Mouse (Mus musculus): Measurements from ENCODE around the gene Slc38a9. TPM values are rescaled to one million over a fixed set of nuclear protein-coding genes. Genes with fewer than 3 reads are reported as not detected.

The Slc38a9 gene
- polyA plus RNA-seq, 1 experiment from 2014 or later = 18.4 TPM

- ATAC-seq (ENCODE audit: low FRiP score, low TSS enrichment) = no peak
- no peak overlapping the region for H3K4me3 ChIP-seq (ENCODE audit: low read length)
- WGBS = 80% methylated on average over 6 of the region's 6 CpGs
- H3K9me3 ChIP-seq (ENCODE audit: low read length) = no peaks in the 10 kb centered on the region
- H3K4me1 ChIP-seq (ENCODE audit: insufficient read depth, low read length) = peaks cover 17% of the 10 kb centered on the region; the same call in 1 of the 2 replicates
- H3K27ac ChIP-seq (ENCODE audit: low read length) = no peak overlapping the region
- H3K9ac ChIP-seq (replicated peaks; ENCODE audit: low read length) = no peak overlapping the region
- no peak overlapping the region for H3K4me2 ChIP-seq (replicated peaks; ENCODE audit: low read depth, low read length)
- no peaks in the 10 kb centered on the region for H3K36me3 ChIP-seq (ENCODE audit: insufficient read depth, low read length)
- no peaks in the 10 kb centered on the region for H3K27me3 ChIP-seq (ENCODE audit: insufficient read depth, low read length)
These were observed 79.5 kb downstream of the Slc38a9 start for GRCm38 (mm10) chr13:112740073-112740472.

DNA sequence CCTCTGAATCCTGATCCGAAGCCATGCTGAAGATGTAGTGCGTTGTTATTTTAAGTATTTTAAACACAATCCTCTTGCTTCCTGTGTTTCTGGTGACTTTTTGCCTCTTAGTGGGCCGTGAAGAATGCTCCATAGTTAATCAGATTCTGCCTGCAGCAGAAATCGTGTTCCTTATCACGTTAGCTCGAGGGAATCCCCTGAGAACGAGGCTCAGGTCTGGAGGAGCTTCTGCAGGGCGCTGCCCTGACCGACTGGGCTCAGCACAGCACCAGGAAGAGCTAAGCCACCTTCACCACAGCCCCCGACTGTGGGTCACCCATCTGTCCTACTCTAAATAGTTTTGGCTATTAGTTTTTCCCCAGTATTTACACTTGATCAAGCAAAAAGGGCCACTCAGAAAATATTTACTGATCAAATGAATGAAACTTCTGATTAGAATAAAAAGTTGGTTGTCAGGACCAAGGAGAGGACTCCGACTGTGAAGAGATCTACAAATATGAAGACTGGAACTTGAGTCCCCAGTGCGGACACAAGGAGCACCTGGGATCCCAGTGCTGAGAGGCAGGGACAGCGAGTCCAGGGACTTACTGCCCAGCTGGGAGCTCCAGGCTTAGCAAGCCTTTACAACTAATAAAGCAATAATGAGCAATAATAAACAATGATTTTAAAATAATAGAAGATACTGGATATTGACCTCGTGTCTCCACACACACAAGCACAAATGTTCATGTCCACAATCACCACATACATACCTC is 81.7 kb downstream of the Slc38a9 start:
- Histone ChIP-seq H3K4me2 (replicated peaks; ENCODE audit: low read depth, low read length) (no peak overlapping the region), H3K27me3 (ENCODE audit: insufficient read depth, low read length) (no peaks in the 10 kb centered on the region), H3K4me1 (ENCODE audit: insufficient read depth, low read length) (peaks cover 14% of the 10 kb centered on the region; the same call in 1 of the 2 replicates), H3K4me3 (ENCODE audit: low read length) (no peak overlapping the region), H3K36me3 (ENCODE audit: insufficient read depth, low read length) (no peaks in the 10 kb centered on the region), H3K9me3 (ENCODE audit: low read length) (no peaks in the 10 kb centered on the region), H3K9ac (replicated peaks; ENCODE audit: low read length) (0 out of 2 replicates have a peak overlapping the region, but pooled peaks have one; percentile 12), H3K27ac (ENCODE audit: low read length) (peak overlapping the region; percentile 70; the same call in 1 of the 2 replicates)
- no peak for ATAC-seq (ENCODE audit: low FRiP score, low TSS enrichment)
- WGBS = 49% methylated on average over 14 of the region's 14 CpGs

- WGBS = 72% methylated on average over 4 of the region's 4 CpGs
- 0 out of 2 replicates have a peak, but pooled peaks have one; percentile 50 for ATAC-seq (ENCODE audit: low FRiP score, low TSS enrichment)
- H3K27ac ChIP-seq (ENCODE audit: low read length) = peak overlapping the region; percentile 29; the same call in 1 of the 2 replicates
These were observed 83.1 kb downstream of the Slc38a9 start for GRCm38 (mm10) chr13:112743647-112744046.

GRCm38 (mm10) chr13:112744061-112744849 is 83.7 kb downstream of the Slc38a9 start:
- no peaks in the 10 kb centered on the region for H3K27me3 ChIP-seq (ENCODE audit: insufficient read depth, low read length)
- H3K9ac ChIP-seq (replicated peaks; ENCODE audit: low read length) = no peak overlapping the region
- H3K36me3 ChIP-seq (ENCODE audit: insufficient read depth, low read length) = no peaks in the 10 kb centered on the region
- H3K27ac ChIP-seq (ENCODE audit: low read length) = peak overlapping the region; percentile 29
- H3K4me3 ChIP-seq (ENCODE audit: low read length) = no peak overlapping the region
- no peak for ATAC-seq (ENCODE audit: low FRiP score, low TSS enrichment)
- WGBS = 79% methylated on average over 15 of the region's 15 CpGs
- peaks cover 14% of the 10 kb centered on the region; the same call in 1 of the 2 replicates for H3K4me1 ChIP-seq (ENCODE audit: insufficient read depth, low read length)
- no peak overlapping the region for H3K4me2 ChIP-seq (replicated peaks; ENCODE audit: low read depth, low read length)
- no peaks in the 10 kb centered on the region for H3K9me3 ChIP-seq (ENCODE audit: low read length)

More at GRCm38 (mm10) chr13:112743647-112744046, 83.1 kb downstream of the Slc38a9 start:
- Histone ChIP-seq H3K4me3 (ENCODE audit: low read length) (no peak overlapping the region), H3K9ac (replicated peaks; ENCODE audit: low read length) (no peak overlapping the region), H3K36me3 (ENCODE audit: insufficient read depth, low read length) (no peaks in the 10 kb centered on the region), H3K9me3 (ENCODE audit: low read length) (no peaks in the 10 kb centered on the region), H3K27me3 (ENCODE audit: insufficient read depth, low read length) (no peaks in the 10 kb centered on the region), H3K4me2 (replicated peaks; ENCODE audit: low read depth, low read length) (no peak overlapping the region), H3K4me1 (ENCODE audit: insufficient read depth, low read length) (peaks cover 14% of the 10 kb centered on the region; the same call in 1 of the 2 replicates)

DNA sequence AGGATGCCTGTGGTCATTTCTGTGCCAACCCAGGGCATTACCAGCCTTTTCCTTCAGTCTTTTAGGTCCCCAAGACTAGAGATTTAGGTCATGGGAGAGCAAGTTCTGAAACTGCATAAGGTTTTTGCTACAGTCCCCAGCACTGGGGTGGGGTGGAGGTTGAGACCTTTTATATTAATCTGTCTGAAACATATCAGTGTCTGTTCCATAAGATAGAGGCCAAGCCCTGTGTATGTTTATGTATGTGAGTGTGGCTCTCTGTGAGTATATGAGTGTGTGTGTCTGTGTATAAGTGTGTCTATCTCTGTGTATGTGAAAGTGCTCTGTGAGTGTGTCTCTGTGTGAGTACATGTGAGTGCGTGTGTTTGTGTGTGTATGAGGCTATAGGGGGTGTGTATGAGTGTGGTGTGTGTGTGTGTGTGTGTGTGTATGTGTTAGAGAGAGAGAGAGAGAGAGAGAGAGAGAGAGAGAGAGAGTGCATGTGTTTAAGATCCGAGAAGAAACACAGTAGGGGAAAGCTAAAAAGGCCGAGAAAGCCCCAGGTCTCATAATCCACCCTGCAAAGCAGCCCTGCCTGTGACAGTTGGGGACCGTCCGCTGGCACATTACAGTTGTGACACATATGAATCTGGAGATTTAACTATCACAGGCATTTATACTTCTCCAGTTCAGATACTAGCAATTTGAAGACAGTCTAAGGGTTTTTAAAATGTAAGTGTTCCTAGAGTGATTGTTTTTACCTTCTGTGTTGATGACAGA is 85.6 kb downstream of the Slc38a9 start:
- no peak for ATAC-seq (ENCODE audit: low FRiP score, low TSS enrichment)

DNA sequence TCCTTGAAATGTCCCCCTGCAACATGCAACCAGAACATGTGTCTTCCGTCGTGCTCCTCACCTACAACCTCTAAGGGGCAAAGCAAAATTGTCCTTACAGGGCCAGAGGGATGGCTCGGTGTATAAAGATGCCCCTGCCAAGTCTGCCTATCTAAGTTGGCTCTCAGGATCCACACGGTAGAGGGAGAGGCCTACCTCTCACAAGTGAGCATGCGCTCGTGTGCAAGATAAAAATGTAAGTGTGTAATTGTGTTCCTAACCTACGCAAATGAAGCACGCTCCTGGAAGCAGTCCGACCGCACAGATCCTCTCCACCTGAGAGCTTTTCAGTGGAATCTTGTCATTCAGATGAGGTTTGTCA is 86.1 kb downstream of the Slc38a9 start:
- H3K9me3 ChIP-seq (ENCODE audit: low read length) = no peaks in the 10 kb centered on the region
- peaks cover 21% of the 10 kb centered on the region for H3K4me1 ChIP-seq (ENCODE audit: insufficient read depth, low read length)
- no peak for ATAC-seq (ENCODE audit: low FRiP score, low TSS enrichment)
- H3K36me3 ChIP-seq (ENCODE audit: insufficient read depth, low read length) = no peaks in the 10 kb centered on the region
- whole genome bisulfite sequencing = 91% methylated on average over 10 of the region's 10 CpGs
- no peak overlapping the region for H3K4me3 ChIP-seq (ENCODE audit: low read length)
- no peak overlapping the region for H3K4me2 ChIP-seq (replicated peaks; ENCODE audit: low read depth, low read length)
- H3K9ac ChIP-seq (replicated peaks; ENCODE audit: low read length) = no peak overlapping the region
- no peaks in the 10 kb centered on the region for H3K27me3 ChIP-seq (ENCODE audit: insufficient read depth, low read length)
- H3K27ac ChIP-seq (ENCODE audit: low read length) = no peak overlapping the region

More for the DNA sequence above, 85.6 kb downstream of the Slc38a9 start:
- 84% methylated on average over 5 of the region's 5 CpGs for WGBS
- Histone ChIP-seq H3K4me2 (replicated peaks; ENCODE audit: low read depth, low read length) (no peak overlapping the region), H3K27ac (ENCODE audit: low read length) (no peak overlapping the region), H3K9me3 (ENCODE audit: low read length) (no peaks in the 10 kb centered on the region), H3K36me3 (ENCODE audit: insufficient read depth, low read length) (no peaks in the 10 kb centered on the region), H3K4me1 (ENCODE audit: insufficient read depth, low read length) (peaks cover 15% of the 10 kb centered on the region), H3K4me3 (ENCODE audit: low read length) (no peak overlapping the region), H3K27me3 (ENCODE audit: insufficient read depth, low read length) (no peaks in the 10 kb centered on the region), H3K9ac (replicated peaks; ENCODE audit: low read length) (no peak overlapping the region)

DNA sequence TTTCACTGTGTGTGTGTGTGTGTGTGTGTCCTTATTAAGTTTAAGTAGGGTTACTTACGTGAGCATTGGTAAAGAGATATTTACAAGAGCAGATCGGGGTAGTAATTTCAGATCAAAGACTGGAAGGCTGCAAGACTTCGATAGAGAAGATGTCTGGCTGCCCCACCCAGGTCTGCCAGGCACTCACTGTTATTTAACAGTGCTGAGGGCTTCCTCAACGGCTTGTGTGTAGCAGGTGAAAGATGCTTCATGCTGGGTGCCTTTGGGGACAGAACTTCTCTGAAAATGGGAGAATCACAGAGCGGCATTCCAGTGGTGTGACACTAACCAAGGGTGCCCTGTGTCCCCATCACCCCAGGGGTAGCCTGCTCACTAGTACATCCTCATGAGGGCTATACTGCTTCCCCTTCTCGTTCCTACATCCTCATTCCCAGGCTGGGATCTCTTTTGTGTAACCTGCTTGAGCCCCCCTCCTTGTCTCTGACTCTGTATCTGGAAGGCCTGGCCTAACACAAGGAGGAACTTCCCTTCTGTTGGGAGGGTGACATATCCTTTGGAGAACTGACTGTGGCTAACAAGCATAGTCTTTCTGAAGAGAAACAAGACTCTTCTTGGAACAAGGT is 87.4 kb downstream of the Slc38a9 start:
- H3K36me3 ChIP-seq (ENCODE audit: insufficient read depth, low read length) = no peaks in the 10 kb centered on the region
- H3K9me3 ChIP-seq (ENCODE audit: low read length) = no peaks in the 10 kb centered on the region
- no peak for ATAC-seq (ENCODE audit: low FRiP score, low TSS enrichment)
- no peak overlapping the region for H3K27ac ChIP-seq (ENCODE audit: low read length)
- H3K4me3 ChIP-seq (ENCODE audit: low read length) = no peak overlapping the region
- no peak overlapping the region for H3K9ac ChIP-seq (replicated peaks; ENCODE audit: low read length)
- H3K4me1 ChIP-seq (ENCODE audit: insufficient read depth, low read length) = peaks cover 33% of the 10 kb centered on the region
- H3K27me3 ChIP-seq (ENCODE audit: insufficient read depth, low read length) = no peaks in the 10 kb centered on the region
- no peak overlapping the region for H3K4me2 ChIP-seq (replicated peaks; ENCODE audit: low read depth, low read length)
- WGBS = 76% methylated on average over 6 of the region's 6 CpGs

DNA sequence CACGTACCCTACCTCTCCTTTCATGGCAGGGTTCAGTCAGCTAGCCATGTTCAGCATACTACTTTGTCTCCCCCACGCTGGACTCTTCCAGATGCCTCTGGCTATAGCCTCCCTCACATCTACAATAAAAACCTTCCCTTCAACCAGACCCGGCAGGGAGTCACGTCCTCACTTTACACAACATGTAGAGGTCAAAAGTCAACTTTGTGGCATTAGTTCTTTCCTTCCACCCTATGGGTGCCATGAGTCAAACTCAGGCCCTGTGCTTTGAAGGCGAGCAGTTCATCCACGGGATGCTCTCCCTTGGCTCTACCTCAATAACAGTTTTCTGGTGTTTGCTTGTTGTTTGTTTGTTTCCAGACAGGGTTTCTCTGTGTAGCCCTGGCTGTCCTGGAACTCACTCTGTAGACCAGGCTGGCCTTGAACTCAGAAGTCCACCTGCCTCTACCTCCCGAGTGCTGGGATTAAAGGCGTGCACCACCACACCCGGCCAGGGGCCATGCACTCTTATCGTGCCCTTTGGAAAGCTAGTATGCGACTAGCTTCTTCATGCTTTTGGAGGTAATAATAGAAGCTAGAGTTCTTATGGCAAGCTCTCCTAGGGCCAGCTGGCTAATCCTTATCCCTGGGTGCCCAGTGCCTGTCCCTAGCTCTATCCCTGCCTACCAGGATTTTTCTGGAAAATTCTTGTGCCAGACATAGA is 88.4 kb downstream of the Slc38a9 start:
- 84% methylated on average over 11 of the region's 11 CpGs for WGBS
- Histone ChIP-seq H3K4me2 (replicated peaks; ENCODE audit: low read depth, low read length) (no peak overlapping the region), H3K27me3 (ENCODE audit: insufficient read depth, low read length) (no peaks in the 10 kb centered on the region)

DNA sequence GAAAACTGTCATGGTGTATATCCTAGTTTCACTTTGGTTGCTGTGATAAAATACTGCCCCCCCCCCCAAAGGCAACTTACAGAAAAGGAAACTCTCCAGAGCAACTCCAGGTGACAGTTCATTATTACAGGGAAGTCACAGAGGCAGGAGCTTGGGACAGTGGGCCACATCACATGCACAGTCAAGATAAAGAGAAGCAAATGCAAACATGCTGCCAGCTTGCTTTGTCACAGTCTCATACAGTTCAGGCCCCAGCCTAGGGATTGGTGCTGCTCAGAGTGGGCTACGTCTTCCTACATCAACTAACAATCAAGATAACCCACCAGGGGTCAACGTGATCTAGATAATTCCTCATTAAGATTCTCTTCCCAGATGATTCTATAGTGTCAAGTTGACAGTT is 89.3 kb downstream of the Slc38a9 start:
- Histone ChIP-seq H3K27me3 (ENCODE audit: insufficient read depth, low read length) (no peaks in the 10 kb centered on the region), H3K9ac (replicated peaks; ENCODE audit: low read length) (no peak overlapping the region), H3K4me3 (ENCODE audit: low read length) (no peak overlapping the region), H3K27ac (ENCODE audit: low read length) (no peak overlapping the region), H3K4me1 (ENCODE audit: insufficient read depth, low read length) (peaks cover 19% of the 10 kb centered on the region), H3K4me2 (replicated peaks; ENCODE audit: low read depth, low read length) (no peak overlapping the region), H3K36me3 (ENCODE audit: insufficient read depth, low read length) (no peaks in the 10 kb centered on the region), H3K9me3 (ENCODE audit: low read length) (no peaks in the 10 kb centered on the region)
- WGBS = 88% methylated on average over 2 of the region's 2 CpGs
- no peak for ATAC-seq (ENCODE audit: low FRiP score, low TSS enrichment)

More for the DNA sequence above, 88.4 kb downstream of the Slc38a9 start:
- no peaks in the 10 kb centered on the region for H3K9me3 ChIP-seq (ENCODE audit: low read length)
- H3K4me1 ChIP-seq (ENCODE audit: insufficient read depth, low read length) = peaks cover 26% of the 10 kb centered on the region
- H3K4me3 ChIP-seq (ENCODE audit: low read length) = no peak overlapping the region
- H3K27ac ChIP-seq (ENCODE audit: low read length) = no peak overlapping the region
- H3K36me3 ChIP-seq (ENCODE audit: insufficient read depth, low read length) = no peaks in the 10 kb centered on the region
- ATAC-seq (ENCODE audit: low FRiP score, low TSS enrichment) = no peak
- H3K9ac ChIP-seq (replicated peaks; ENCODE audit: low read length) = no peak overlapping the region

Measured in kidney, embryonic 16.5 days (tissue).